Mouse (Mus musculus) thymus, adult 2 months (tissue): ENCODE data around the gene Ccdc137. TPM values are rescaled to one million over a fixed set of nuclear protein-coding genes. Genes with fewer than 3 reads are reported as not detected.
A peak's percentile ranks its signal among the peaks of the same experiment; 100 is the strongest.

Experiments
- DNase-seq: peaks from one replicate; pipeline ENCODE4 v3.0.0; 2021
- H3K27ac ChIP-seq: fragments of 200-500 bp; 2 replicates; pipeline ENCODE4 v1.5.1; 2012; ENCODE audit warnings: low read length, control low read depth; ENCODE audit not compliant: control insufficient read depth, insufficient read depth
- H3K27me3 ChIP-seq: fragments of 200-500 bp; 2 replicates; pipeline ENCODE4 v1.6.1; 2012; ENCODE audit warnings: mild to moderate bottlenecking, low read length, moderate library complexity, mixed read lengths; ENCODE audit not compliant: control insufficient read depth, insufficient read depth
- H3K36me3 ChIP-seq: fragments of 200-500 bp; 2 replicates; pipeline ENCODE4 v1.6.1; 2012; ENCODE audit warnings: mild to moderate bottlenecking, low read length, moderate library complexity; ENCODE audit not compliant: control insufficient read depth, insufficient read depth
- H3K4me1 ChIP-seq: fragments of 200-500 bp; replicated peaks from 2 replicates; pipeline ENCODE4 v1.6.1; 2012; ENCODE audit warnings: low read length; ENCODE audit not compliant: control insufficient read depth, insufficient read depth
- H3K4me3 ChIP-seq: fragments of 200-500 bp; 2 replicates; pipeline ENCODE4 v1.5.1; 2012; ENCODE audit warnings: mild to moderate bottlenecking, low read length, control low read depth, moderate library complexity; ENCODE audit not compliant: control insufficient read depth, insufficient read depth
- CTCF ChIP-seq: fragments of 200-500 bp; IDR thresholded peaks from 2 replicates; pipeline ENCODE4 v1.5.1; 2012; ENCODE audit warnings: mild to moderate bottlenecking, control low read depth, low read length, moderate library complexity, borderline replicate concordance; ENCODE audit not compliant: control insufficient read depth, poor library complexity, insufficient read depth; ENCODE audit errors: extremely low read depth
- POLR2A ChIP-seq: fragments of 200-500 bp; IDR thresholded peaks from 2 replicates; pipeline ENCODE4 v1.6.1; 2012; ENCODE audit warnings: mild to moderate bottlenecking, low read length, control low read depth, moderate library complexity; ENCODE audit not compliant: control insufficient read depth, poor library complexity, insufficient read depth; ENCODE audit errors: extremely low read depth
- WGBS: fragments of 180-500 bp; shearing (Covaris S2); methylation state at CpG from one replicate; pipeline ENCODE4 v1.1.7; 2018; 5-methylcytosine and 5-hydroxymethylcytosine counted together
- polyA plus RNA-seq: library from polyadenylated mRNA; depleted of rRNA; stranded (reverse); fragments of >200 nt; gene quantifications from 2 replicates; pipeline ENCODE4 v1.2.3, GENCODE M21; 2012

Ccdc137 gene
- polyA plus RNA-seq, 1 experiment = 30.1 TPM

DNA sequence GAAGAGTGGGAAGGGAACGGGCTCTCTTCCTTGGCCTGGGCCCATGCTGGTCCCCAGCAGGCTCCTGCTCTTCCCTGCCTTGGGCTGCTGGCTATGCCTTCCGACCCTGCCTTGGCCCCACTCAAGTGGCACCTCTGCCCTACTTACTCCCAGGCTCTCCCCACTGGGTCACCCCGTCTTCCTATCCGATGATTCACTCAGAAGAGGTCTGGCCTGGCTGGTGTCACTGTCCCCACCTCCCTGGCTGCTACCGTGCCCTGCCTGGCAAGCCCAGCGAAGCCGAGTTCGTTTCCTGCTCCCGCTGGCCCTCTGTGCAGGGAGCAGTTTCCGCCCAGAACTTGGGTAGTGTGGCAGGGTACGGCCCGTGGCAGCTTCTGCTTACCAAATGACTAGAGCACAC lies 40.3 kb downstream of the Ccdc137 start:
- TF ChIP-seq CTCF (no peak), POLR2A (no peak)
- Histone ChIP-seq H3K4me1 (0 out of 2 replicates have a peak, but pooled peaks cover 2% of the 10 kb centered on the region), H3K27ac (no peak overlapping the region), H3K36me3 (no peaks in the 10 kb centered on the region), H3K27me3 (no peaks in the 10 kb centered on the region), H3K4me3 (no peak overlapping the region)
- WGBS = 95% methylated on average over 12 of the region's 12 CpGs
- DNase-seq = no peak

- TF ChIP-seq CTCF = no peak
- Histone ChIP-seq H3K27me3 (no peaks in the 10 kb centered on the region), H3K36me3 (no peaks in the 10 kb centered on the region), H3K27ac (no peak overlapping the region), H3K4me3 (no peak overlapping the region), H3K4me1 (no peaks in the 10 kb centered on the region)
- 87% methylated on average over 5 of the region's 5 CpGs for WGBS
- no peak for DNase-seq
Measured at GRCm38 (mm10) chr11:120498891-120499290, 41.0 kb downstream of the Ccdc137 start.

GRCm38 (mm10) chr11:120499894-120500293 lies 42.0 kb downstream of the Ccdc137 start:
- 89% methylated on average over 6 of the region's 6 CpGs for WGBS
- Histone ChIP-seq H3K27me3 (no peaks in the 10 kb centered on the region), H3K36me3 (no peaks in the 10 kb centered on the region), H3K4me3 (no peak overlapping the region), H3K27ac (no peak overlapping the region), H3K4me1 (no peaks in the 10 kb centered on the region)
- no peak for DNase-seq
- no peak for TF ChIP-seq POLR2A
- no peak for TF ChIP-seq CTCF

GRCm38 (mm10) chr11:120500357-120500756 lies 42.4 kb downstream of the Ccdc137 start:
- 33% methylated on average over 3 of the region's 3 CpGs for WGBS
- Histone ChIP-seq H3K4me3 (no peak overlapping the region), H3K4me1 (no peaks in the 10 kb centered on the region), H3K36me3 (no peaks in the 10 kb centered on the region), H3K27me3 (no peaks in the 10 kb centered on the region), H3K27ac (no peak overlapping the region)
- no peak for TF ChIP-seq CTCF
- no peak for TF ChIP-seq POLR2A
- DNase-seq = no peak

- H3K4me3 ChIP-seq = no peak overlapping the region
- no peak for DNase-seq
- H3K4me1 ChIP-seq = no peaks in the 10 kb centered on the region
- no peaks in the 10 kb centered on the region for H3K27me3 ChIP-seq
- TF ChIP-seq CTCF (no peak), POLR2A (no peak)
- no peak overlapping the region for H3K27ac ChIP-seq
- 65% methylated on average over 6 of the region's 6 CpGs for WGBS
- H3K36me3 ChIP-seq = no peaks in the 10 kb centered on the region
Measured at GRCm38 (mm10) chr11:120501018-120501417, 43.1 kb downstream of the Ccdc137 start.

- Histone ChIP-seq H3K36me3 (no peaks in the 10 kb centered on the region), H3K4me1 (no peaks in the 10 kb centered on the region), H3K27me3 (no peaks in the 10 kb centered on the region), H3K27ac (no peak overlapping the region), H3K4me3 (no peak overlapping the region)
- WGBS = 74% methylated on average over 4 of the region's 4 CpGs
- TF ChIP-seq POLR2A (no peak), CTCF (no peak)
- no peak for DNase-seq
Measured at GRCm38 (mm10) chr11:120501701-120502100, 43.8 kb downstream of the Ccdc137 start.

DNA sequence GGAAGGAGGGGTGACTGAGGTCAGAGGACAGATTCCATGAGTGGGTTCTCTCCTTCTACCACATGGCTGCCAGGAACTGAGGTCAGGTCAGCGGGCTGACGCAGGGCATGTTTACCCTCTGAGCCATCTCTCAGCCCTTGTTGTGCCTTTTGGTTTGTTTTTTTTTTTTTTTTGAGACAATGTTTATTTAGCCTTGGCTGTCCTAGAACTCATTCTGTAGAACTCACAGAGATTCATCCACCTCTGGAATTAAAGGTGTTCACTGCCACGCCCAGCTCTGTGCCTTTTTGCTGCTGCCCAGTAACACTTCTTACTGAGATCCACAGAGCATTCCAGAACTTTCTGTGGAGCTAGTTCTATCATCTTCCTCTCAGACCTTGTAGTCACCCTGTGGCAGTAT lies 47.7 kb downstream of the Ccdc137 start:
- no peaks in the 10 kb centered on the region for H3K27me3 ChIP-seq
- no peak overlapping the region for H3K4me3 ChIP-seq
- no peak for TF ChIP-seq POLR2A
- TF ChIP-seq CTCF = no peak
- no peaks in the 10 kb centered on the region for H3K36me3 ChIP-seq
- peaks cover 11% of the 10 kb centered on the region for H3K4me1 ChIP-seq
- no peak for DNase-seq
- 97% methylated on average over 3 of the region's 3 CpGs for WGBS
- H3K27ac ChIP-seq = no peak overlapping the region

DNA sequence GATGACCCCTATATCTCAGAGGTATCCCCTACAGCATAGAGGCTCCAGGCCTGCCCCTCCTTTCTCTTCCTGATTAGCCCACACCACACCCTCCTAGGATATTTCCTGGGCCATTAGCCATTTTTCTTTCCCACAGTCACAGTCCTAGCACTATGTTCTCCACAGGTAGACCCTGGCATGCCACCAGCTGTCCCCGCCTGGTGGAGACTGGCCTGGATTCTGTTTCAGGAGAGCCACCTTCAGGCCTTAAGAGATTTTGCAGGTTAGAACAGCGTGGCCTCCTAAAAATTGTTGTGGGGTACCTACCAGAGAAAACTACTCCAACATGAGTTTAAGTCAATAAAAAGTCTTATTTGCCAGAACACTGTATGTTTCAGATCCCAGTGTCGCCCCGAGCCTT lies 49.0 kb downstream of the Ccdc137 start:
- 60% methylated on average over 4 of the region's 4 CpGs for WGBS
- DNase-seq = no peak
- TF ChIP-seq CTCF (peak; percentile 61; the same call in 1 of the 2 replicates), POLR2A (no peak)
- H3K4me1 ChIP-seq = peaks cover 20% of the 10 kb centered on the region
- H3K27ac ChIP-seq = no peak overlapping the region
- no peaks in the 10 kb centered on the region for H3K36me3 ChIP-seq
- H3K27me3 ChIP-seq = no peaks in the 10 kb centered on the region
- no peak overlapping the region for H3K4me3 ChIP-seq
